Mouse (Mus musculus) ovary, adult 18-20 months (tissue): Measurements from ENCODE around the gene Pcyt1b.

ENCODE experiments used
- DNase-seq: peaks from one replicate; pipeline ENCODE4 v3.0.0; 2022; ENCODE audit warnings: low spot score, mixed read lengths

Pcyt1b gene

GRCm38 (mm10) chrX:93732975-93733748, 78.5 kb downstream of the Pcyt1b start:
- no peak for DNase-seq

- no peak for DNase-seq
Observed at GRCm38 (mm10) chrX:93749165-93749564, 94.5 kb downstream of the Pcyt1b start.

- no peak for DNase-seq
Observed at GRCm38 (mm10) chrX:93750566-93750965, 95.9 kb downstream of the Pcyt1b start.

GRCm38 (mm10) chrX:93755210-93755842, 100.7 kb downstream of the Pcyt1b start:
- DNase-seq: no peak

- no peak for DNase-seq
Observed at GRCm38 (mm10) chrX:93756867-93757455, 102.3 kb downstream of the Pcyt1b start.

- DNase-seq: no peak
Observed at GRCm38 (mm10) chrX:93760770-93761169, 106.1 kb downstream of the Pcyt1b start.

- DNase-seq: no peak
Observed at GRCm38 (mm10) chrX:93789562-93789961, 134.9 kb downstream of the Pcyt1b start.

GRCm38 (mm10) chrX:93793168-93793567, 138.5 kb downstream of the Pcyt1b start:
- DNase-seq: no peak
